Mouse (Mus musculus): ENCODE results near the gene Ror1. TPM values are rescaled to one million over a fixed set of nuclear protein-coding genes. Genes with fewer than 3 reads are reported as not detected.
A peak's percentile ranks its signal among the peaks of the same experiment; 100 is the strongest.

The Ror1 gene
- total RNA-seq, 4 experiments from 2014 or later = 0.52 to 0.83 (median 0.64) TPM

DNA sequence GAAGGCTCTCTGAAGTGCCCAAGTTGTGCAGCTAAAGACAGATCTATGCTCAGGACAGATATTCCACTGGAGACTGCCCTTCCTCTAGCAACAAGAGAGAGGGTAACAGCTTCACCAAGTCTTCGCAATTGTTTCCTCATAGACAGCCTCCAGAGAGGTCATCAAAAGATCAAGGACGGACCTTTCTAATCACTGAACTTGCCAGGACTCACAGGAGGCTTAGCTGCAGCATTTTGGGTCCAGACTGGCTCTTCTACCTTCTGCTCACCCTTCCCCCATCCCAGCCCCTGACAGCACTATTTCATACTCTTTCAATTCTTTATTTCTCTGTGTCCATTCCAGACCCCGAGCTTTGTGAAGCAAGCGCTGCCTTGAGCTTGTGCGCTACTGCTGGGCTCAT is 204.6 kb downstream of the Ror1 start:
- DNase-seq (ENCODE audit: low spot score in 2 of 2) = no peak

GRCm38 (mm10) chr4:100301423-100301822 is 205.8 kb downstream of the Ror1 start:
- no peak for DNase-seq (ENCODE audit: low spot score in 2 of 2)

DNA sequence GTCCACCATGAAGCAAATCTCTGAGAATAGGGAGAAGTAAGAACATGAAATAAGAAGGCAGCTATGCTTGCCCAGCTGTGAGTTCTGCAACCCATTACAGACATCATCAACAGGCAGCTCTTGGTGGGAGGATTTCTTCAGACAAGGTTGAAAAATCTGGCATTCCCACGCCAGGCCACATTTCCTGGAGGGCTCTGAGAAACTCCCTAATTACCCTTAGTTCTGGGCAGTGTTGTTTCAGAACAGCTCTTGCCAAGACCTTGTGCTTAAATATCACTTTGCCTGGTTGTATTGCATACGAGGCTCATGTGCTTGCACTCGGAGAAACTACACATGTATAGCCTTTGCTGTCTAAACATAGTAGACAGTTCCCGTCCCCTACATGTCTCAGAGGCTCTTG is 211.8 kb downstream of the Ror1 start:
- DNase-seq (ENCODE audit: low spot score in 2 of 2) = no peak

DNA sequence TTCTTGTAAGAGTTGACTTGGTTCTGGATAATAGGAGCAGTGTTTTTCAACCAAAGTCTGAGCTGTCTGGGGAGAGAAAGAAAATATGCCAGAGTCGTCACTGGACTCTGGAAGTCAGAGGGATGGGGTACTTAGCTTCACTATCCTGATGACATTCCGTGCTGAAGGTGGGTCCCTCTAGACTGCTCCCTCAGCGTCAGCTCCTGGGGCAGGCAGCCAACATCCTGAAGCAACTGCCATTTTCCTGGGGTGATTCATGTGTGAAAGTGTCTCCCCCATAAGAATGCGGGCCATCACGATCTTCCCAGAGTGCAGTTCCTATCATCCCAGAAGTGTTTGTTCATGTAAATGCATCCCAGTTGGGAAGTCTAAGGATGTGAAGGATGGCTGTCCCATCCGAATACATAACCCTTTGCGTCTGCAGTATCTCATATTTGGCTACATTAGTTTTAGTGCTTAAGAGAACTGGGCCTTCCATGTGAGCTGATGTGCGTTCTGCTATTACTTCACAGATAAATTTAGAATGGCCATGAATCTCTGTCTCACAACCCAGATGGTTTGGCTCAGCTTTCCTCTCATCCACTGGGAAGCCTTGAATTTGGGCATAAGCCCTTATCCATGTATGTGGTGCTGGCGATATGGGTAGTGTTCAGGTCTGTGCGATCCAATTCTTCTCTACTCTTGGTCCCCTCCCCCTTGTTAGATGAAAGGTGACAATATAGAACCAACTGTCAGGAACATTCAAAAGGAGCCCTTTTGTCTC is 216.4 kb downstream of the Ror1 start:
- peak in 1 of 2 experiments; percentile 14 for DNase-seq (ENCODE audit: low spot score in 2 of 2)

DNA sequence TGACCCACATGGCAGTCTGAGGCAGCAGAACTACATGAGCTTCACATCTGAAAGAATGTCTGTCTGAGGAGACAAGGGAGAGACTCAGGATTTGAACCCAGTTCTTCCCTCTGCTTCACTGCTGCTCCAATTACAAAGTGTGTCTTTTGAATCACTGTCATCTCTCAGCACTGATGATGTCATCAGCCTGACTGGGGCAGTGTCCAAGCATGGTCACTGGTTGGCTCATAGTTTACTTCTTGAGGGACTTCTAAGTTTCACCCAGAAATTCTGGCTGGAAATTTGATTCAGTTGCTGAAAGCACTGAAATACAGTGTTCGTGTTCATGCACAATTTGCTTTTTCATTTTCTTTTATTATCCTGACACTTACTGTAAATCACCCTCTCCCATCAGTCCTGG is 219.5 kb downstream of the Ror1 start:
- DNase-seq (ENCODE audit: low spot score in 2 of 2) = peak; percentile 13 to 34

- no peak for DNase-seq (ENCODE audit: low spot score in 2 of 2)
These were observed 226.2 kb downstream of the Ror1 start for GRCm38 (mm10) chr4:100321758-100322157.

GRCm38 (mm10) chr4:100324719-100325515 is 229.3 kb downstream of the Ror1 start:
- no peak for DNase-seq (ENCODE audit: low spot score in 2 of 2)

- no peak for DNase-seq (ENCODE audit: low spot score in 2 of 2)
These were observed 232.9 kb downstream of the Ror1 start for GRCm38 (mm10) chr4:100328361-100328970.

DNA sequence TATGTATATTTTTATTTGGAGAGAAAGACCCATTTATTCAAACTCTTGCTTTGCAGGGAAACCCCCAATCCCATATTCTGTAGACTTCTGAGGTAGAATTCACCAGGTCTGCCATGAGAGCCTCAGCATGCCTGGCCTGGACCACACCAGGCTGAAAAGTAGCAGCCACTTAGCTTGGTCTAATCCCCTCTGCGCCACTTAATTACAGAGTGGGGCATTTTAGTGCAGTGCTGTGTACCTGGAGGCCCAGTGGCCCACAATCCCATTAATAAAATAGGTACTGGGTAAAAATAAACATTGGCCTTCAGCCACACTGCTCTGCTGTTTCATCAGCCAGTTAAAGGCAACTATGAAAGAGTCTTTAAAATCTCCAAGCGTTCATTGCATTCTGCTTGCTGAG is 239.6 kb downstream of the Ror1 start:
- DNase-seq (ENCODE audit: low spot score in 2 of 2) = no peak

DNA sequence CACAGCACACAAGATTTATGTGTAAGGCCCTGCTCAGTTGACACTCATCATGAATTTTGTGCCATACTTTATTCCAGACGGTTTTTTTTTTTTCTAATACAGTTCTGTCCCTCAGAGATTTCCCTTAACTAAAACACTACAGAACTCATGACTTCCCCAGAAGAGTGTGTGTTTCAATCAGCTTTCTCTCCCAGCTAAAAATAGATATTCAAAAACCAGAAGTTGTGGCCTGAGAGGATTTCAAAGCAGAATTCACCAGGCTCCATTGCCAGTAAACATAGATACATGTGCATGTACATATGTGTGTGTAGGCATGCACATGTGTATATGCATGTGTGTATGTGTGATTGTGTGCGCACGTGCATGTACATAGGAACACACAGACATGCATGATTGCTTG is 252.2 kb downstream of the Ror1 start:
- DNase-seq (ENCODE audit: low spot score in 2 of 2) = no peak

DNA sequence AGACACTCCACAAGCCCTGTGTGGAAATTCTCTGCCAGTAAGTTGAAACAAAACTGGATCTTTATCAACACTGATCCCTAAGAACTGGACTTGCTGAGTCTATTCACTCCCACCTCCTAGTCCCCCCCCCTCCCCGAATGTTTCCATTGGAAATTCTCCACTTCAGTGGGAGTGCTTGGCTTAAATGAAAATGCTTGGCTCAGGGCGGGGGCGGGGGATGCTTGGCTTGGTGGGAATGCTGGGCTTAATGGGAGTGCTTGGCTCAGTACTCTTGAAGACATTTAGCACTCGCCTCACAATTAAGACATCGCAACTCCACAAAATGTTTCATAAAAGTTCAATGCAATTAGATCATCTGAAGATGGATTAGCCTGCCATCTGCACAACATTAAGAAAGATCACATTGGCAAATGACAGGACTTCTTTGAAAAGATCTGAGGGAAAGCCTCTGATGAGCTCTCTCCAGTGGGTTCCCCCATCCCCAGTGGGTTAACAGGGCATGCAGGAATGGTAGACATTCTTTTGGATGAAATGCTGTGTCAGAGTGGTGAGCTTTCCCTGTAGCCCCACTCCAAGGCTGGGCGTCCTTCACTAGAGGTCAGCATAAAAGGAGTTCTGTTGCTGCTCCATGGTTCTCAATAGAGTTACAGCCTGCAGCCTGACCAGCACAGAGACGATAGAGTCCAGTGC is 254.7 kb downstream of the Ror1 start:
- no peak for DNase-seq (ENCODE audit: low spot score in 2 of 2)

DNA sequence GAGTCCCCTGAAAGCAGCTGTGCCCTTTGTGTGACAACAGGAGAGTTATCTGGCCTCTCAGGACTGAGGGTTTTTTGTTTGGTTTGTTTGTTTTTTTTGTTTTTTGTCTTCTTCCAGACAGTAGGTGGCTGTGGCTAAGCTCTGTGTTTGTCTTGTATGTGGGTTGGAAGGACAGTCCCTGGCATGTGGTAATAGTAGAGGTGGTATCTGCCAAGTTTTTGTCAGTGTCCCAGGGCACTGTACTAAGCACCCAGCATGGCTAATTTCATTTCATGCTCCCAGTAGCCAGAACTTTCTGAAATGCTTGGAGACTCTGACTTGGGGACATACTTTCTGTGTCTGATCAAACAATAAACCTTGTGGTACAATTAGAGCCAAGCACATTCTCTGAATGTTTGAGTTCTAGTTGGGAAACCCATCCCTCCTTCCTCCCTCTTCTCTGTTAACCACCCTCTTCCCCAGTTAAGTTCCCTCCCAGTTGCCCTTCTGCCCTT is 256.3 kb downstream of the Ror1 start:
- DNase-seq (ENCODE audit: low spot score in 2 of 2) = no peak

- DNase-seq (ENCODE audit: low spot score in 2 of 2) = no peak
These were observed 260.0 kb downstream of the Ror1 start for GRCm38 (mm10) chr4:100355566-100355965.

DNA sequence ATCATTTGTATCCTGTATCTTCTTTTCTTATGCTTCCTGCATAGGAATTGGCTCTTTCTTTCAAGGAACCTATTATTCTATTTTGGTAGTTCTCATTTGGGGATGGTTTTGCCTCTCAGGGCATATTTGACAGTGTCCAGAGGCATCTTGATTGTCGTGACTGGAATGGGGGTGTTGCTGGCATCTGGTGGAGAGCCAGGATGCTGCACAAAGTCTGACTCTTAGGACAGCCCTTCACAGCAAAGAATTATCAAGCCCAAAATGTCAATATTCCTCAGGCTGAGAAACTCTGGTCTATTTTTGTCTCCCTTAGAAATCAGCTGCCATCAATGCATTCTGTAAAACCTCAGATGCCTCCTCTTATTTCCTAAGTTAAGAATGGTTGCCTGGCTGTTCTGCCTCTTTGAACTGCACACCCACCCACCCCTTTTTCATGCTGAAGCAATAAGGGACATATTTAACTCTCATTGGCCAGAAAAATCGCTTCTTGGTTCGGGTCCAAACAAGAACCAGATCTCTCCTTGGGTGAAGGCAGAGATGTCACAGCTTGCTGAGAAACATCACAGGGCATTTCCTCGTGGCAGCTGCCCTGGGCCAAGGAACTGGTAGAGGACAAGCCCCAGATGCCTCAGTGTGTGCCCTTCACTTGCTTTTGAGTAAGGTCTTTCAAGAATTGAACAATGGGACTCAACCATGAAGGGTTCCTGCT is 262.4 kb downstream of the Ror1 start:
- DNase-seq (ENCODE audit: low spot score in 2 of 2) = no peak

- DNase-seq (ENCODE audit: low spot score in 2 of 2) = no peak
These were observed 268.1 kb downstream of the Ror1 start for GRCm38 (mm10) chr4:100363666-100364065.

- DNase-seq (ENCODE audit: low spot score in 2 of 2) = no peak
These were observed 273.1 kb downstream of the Ror1 start for GRCm38 (mm10) chr4:100368691-100369090.

- DNase-seq (ENCODE audit: low spot score in 2 of 2) = no peak
These were observed 274.1 kb downstream of the Ror1 start for GRCm38 (mm10) chr4:100369541-100370174.

GRCm38 (mm10) chr4:100372806-100373205 is 277.2 kb downstream of the Ror1 start:
- DNase-seq (ENCODE audit: low spot score in 2 of 2) = no peak

- DNase-seq (ENCODE audit: low spot score in 2 of 2) = no peak
These were observed 278.2 kb downstream of the Ror1 start for GRCm38 (mm10) chr4:100373780-100374179.

DNA sequence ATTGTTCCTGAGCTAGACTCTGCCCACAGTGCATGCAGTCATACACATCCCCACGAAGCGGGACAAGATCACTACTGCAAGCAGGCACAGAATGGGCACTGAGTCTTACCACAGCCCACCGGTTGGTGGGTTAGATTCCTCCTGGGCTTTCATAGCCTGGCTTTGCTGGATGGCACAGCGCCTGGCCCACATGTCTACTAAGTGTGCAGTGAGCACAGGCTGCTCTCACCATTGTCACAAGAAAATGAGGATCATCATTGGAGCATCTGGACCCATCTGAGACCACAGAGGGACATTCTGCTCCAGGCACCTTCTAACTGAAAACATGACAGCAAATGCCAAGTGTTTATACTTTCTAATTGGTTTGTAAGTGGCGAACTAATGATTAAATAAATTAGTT is 279.7 kb downstream of the Ror1 start:
- no peak for DNase-seq (ENCODE audit: low spot score in 2 of 2)

Measured in gastrocnemius, adult 8-10 months (tissue).